Comparison of ENCODE assay signal across 9 mouse cellular contexts in genomic region chr8:3475715-3476429, GRCm38 (mm10). TPM values are rescaled to one million over a fixed set of nuclear protein-coding genes. Genes with fewer than 3 reads are reported as not detected.
A peak's percentile ranks its signal among the peaks of the same experiment; 100 is the strongest.
DNase-seq lines count a peak whose midpoint lies in the region; ATAC-seq and TF ChIP-seq lines count a peak whose summit lies in the region.
"Had no signal": no experiment of that assay in that cellular context is flagged by ENCODE, and none has a peak within 500 bp of the region (broad histone marks: within the 10 kb centered on the region; RNA-seq: fewer than 3 reads in every experiment).

No protein-coding gene starts in this region.

- H3K9ac ChIP-seq in neural tube, embryonic 11.5 days (ENCODE audit: low read length): no peak overlapping the region
- H3K9ac ChIP-seq in forebrain, embryonic 14.5 days (ENCODE audit: low read length): peak overlapping the region; percentile 46
- no peak overlapping the region for H3K9ac ChIP-seq in liver, embryonic 14.5 days (replicated peaks)
- no peak overlapping the region for H3K9ac ChIP-seq in stomach, embryonic 15.5 days

- no peak for TF ChIP-seq EP300 in liver, embryonic 14.5 days (IDR thresholded peaks at IDR 0.05; ENCODE audit: low read depth)

- 26% methylated on average over 37 of the region's 37 CpGs for WGBS in neural tube, embryonic 11.5 days
- 40% methylated on average over 37 of the region's 37 CpGs for WGBS in forebrain, embryonic 14.5 days
- WGBS in liver, embryonic 14.5 days (ENCODE audit: insufficient replicate concordance): 21% methylated on average over 37 of the region's 37 CpGs
- WGBS in stomach, embryonic 15.5 days: 27% methylated on average over 37 of the region's 37 CpGs

- no peaks in the 10 kb centered on the region for H3K36me3 ChIP-seq in neural tube, embryonic 11.5 days (ENCODE audit: control insufficient read depth, insufficient read depth, low read length)
- no peaks in the 10 kb centered on the region for H3K36me3 ChIP-seq in forebrain, embryonic 14.5 days (ENCODE audit: control insufficient read depth, insufficient read depth, low read length)
- H3K36me3 ChIP-seq in liver, embryonic 14.5 days (replicated peaks; ENCODE audit: control insufficient read depth, insufficient read depth, low read depth): no peaks in the 10 kb centered on the region
- H3K36me3 ChIP-seq in stomach, embryonic 15.5 days: no peaks in the 10 kb centered on the region

- intact Hi-C loops in gastrocnemius, postnatal 14 days (cut with DNase I; ENCODE audit: low total_unique reads): no loop called here

- peak overlapping the region; percentile 25 for H3K4me2 ChIP-seq in neural tube, embryonic 11.5 days (ENCODE audit: low read depth)
- H3K4me2 ChIP-seq in forebrain, embryonic 14.5 days (ENCODE audit: low read length): peak overlapping the region; percentile 46
- H3K4me2 ChIP-seq in liver, embryonic 14.5 days (ENCODE audit: low read depth): peak overlapping the region; percentile 23; the same call in 1 of the 2 replicates
- H3K4me2 ChIP-seq in stomach, embryonic 15.5 days: peak overlapping the region; percentile 55

- no peak overlapping the region for H3K4me3 ChIP-seq in neural tube, embryonic 11.5 days (ENCODE audit: low read depth, low read length)
- H3K4me3 ChIP-seq in forebrain, embryonic 14.5 days (ENCODE audit: low read depth, low read length): peak overlapping the region; percentile 14
- no peak overlapping the region for H3K4me3 ChIP-seq in liver, embryonic 14.5 days (ENCODE audit: insufficient read depth in 1 of 2, low read depth in 2 of 2, low read length in 2 of 2)
- H3K4me3 ChIP-seq in stomach, embryonic 15.5 days (replicated peaks): peak overlapping the region; percentile 23

- no peaks in the 10 kb centered on the region for H3K4me1 ChIP-seq in neural tube, embryonic 11.5 days (ENCODE audit: control insufficient read depth, insufficient read depth, low read length)
- H3K4me1 ChIP-seq in forebrain, embryonic 14.5 days (ENCODE audit: control insufficient read depth, insufficient read depth, low read length): no peaks in the 10 kb centered on the region
- H3K4me1 ChIP-seq in liver, embryonic 14.5 days (replicated peaks; ENCODE audit: control insufficient read depth in 2 of 2, insufficient read depth in 2 of 2, low read length in 1 of 2): no peaks in the 10 kb centered on the region
- H3K4me1 ChIP-seq in stomach, embryonic 15.5 days: no peaks in the 10 kb centered on the region

- no peak for ATAC-seq in neural tube, embryonic 11.5 days (ENCODE audit: insufficient read depth, low FRiP score, low TSS enrichment)
- peak; percentile 42 for ATAC-seq in forebrain, embryonic 14.5 days
- no peak for ATAC-seq in liver, embryonic 14.5 days (ENCODE audit: insufficient read depth)
- ATAC-seq in stomach, embryonic 15.5 days (ENCODE audit: insufficient read depth, low FRiP score, low read depth): no peak

- no peaks in the 10 kb centered on the region for H3K9me3 ChIP-seq in neural tube, embryonic 11.5 days (ENCODE audit: control insufficient read depth, low read length)
- no peaks in the 10 kb centered on the region for H3K9me3 ChIP-seq in forebrain, embryonic 14.5 days (replicated peaks; ENCODE audit: control insufficient read depth, low read length)
- H3K9me3 ChIP-seq in liver, embryonic 14.5 days (ENCODE audit: control insufficient read depth, low read length): no peaks in the 10 kb centered on the region
- no peaks in the 10 kb centered on the region for H3K9me3 ChIP-seq in stomach, embryonic 15.5 days

- no peak for DNase-seq in neural tube, embryonic 11.5 days (ENCODE audit: low spot score)
- no peak for DNase-seq in neural tube, embryonic 10.5 days (ENCODE audit: extremely low spot score, low spot score)
- DNase-seq in forebrain, embryonic 14.5 days (ENCODE audit: low spot score): peak; percentile 36
- DNase-seq in liver, embryonic 14.5 days (ENCODE audit: low read depth in 3 of 3, low spot score in 3 of 3): no peak
- DNase-seq in adrenal gland, postnatal 4 days (ENCODE audit: low spot score in 2 of 2): no peak
- DNase-seq in gastrocnemius, postnatal 14 days: no peak
- no peak for DNase-seq in spleen, adult 18-20 months

- TF ChIP-seq CTCF in liver, embryonic 14.5 days (IDR thresholded peaks at IDR 0.05; ENCODE audit: low read depth): no peak

- no peaks in the 10 kb centered on the region for H3K27me3 ChIP-seq in neural tube, embryonic 11.5 days (ENCODE audit: control insufficient read depth, insufficient read depth, low read length)
- H3K27me3 ChIP-seq in forebrain, embryonic 14.5 days (replicated peaks; ENCODE audit: control insufficient read depth, insufficient read depth, low read length): no peaks in the 10 kb centered on the region
- H3K27me3 ChIP-seq in liver, embryonic 14.5 days (ENCODE audit: control insufficient read depth, insufficient read depth, low read length): no peaks in the 10 kb centered on the region
- H3K27me3 ChIP-seq in stomach, embryonic 15.5 days (replicated peaks): peaks cover 6% of the 10 kb centered on the region; the same call in 1 of the 2 replicates

- no peak overlapping the region for H3K27ac ChIP-seq in neural tube, embryonic 11.5 days (ENCODE audit: low read depth, low read length)
- no peak overlapping the region for H3K27ac ChIP-seq in forebrain, embryonic 14.5 days (ENCODE audit: low read depth, low read length)
- H3K27ac ChIP-seq in liver, embryonic 14.5 days: no peak overlapping the region
- H3K27ac ChIP-seq in stomach, embryonic 15.5 days: no peak overlapping the region
- H3K27ac ChIP-seq: macrophage had no signal

RNA-seq across cellular contexts. Expression of gene Tex45, which starts 5.2 kb away (rescaled TPM):
- polyA plus RNA-seq in neural tube, embryonic 11.5 days (2014; fragmentation: Nextera tagmentation; extraction: Ambion mirVana): 0.20 TPM in 1 of 2 replicates, not detected in the other
- 0.14 and 0.18 TPM in 2 replicates for polyA plus RNA-seq in forebrain, embryonic 14.5 days (2014; fragmentation: Nextera tagmentation; extraction: Ambion mirVana)
- polyA plus RNA-seq in liver, embryonic 14.5 days (2012; rRNA removed): 0.05 TPM in 1 of 2 replicates, not detected in the other
- polyA plus RNA-seq in liver, embryonic 14.5 days (2014; fragmentation: Nextera tagmentation; extraction: Ambion mirVana): 0.10 TPM in 1 of 2 replicates, not detected in the other
- polyA plus RNA-seq in stomach, embryonic 15.5 days (2015; fragmentation: Nextera tagmentation; extraction: Ambion mirVana): not detected in 2 replicates
- under 1 TPM; 0.25 to 0.56 TPM for total RNA-seq in adrenal gland, postnatal 4 days (2021)
- total RNA-seq in gastrocnemius, postnatal 14 days (2021): not detected
- polyA plus RNA-seq: macrophage had no signal

RNA-seq across cellular contexts. Expression of gene Pex11g, which starts 8.4 kb away (rescaled TPM):
- 2.9 TPM in 2 replicates for polyA plus RNA-seq in neural tube, embryonic 11.5 days (2014; fragmentation: Nextera tagmentation; extraction: Ambion mirVana)
- polyA plus RNA-seq in forebrain, embryonic 14.5 days (2014; fragmentation: Nextera tagmentation; extraction: Ambion mirVana): 1.9 and 2.3 TPM in 2 replicates
- 2.5 and 3.1 TPM in 2 replicates for polyA plus RNA-seq in liver, embryonic 14.5 days (2012; rRNA removed)
- 2.7 and 3.5 TPM in 2 replicates for polyA plus RNA-seq in liver, embryonic 14.5 days (2014; fragmentation: Nextera tagmentation; extraction: Ambion mirVana)
- 10.7 and 10.8 TPM in 2 replicates for polyA plus RNA-seq in stomach, embryonic 15.5 days (2015; fragmentation: Nextera tagmentation; extraction: Ambion mirVana)
- 10 to 100 TPM; 11.0 to 13.5 TPM for total RNA-seq in adrenal gland, postnatal 4 days (2021)
- total RNA-seq in gastrocnemius, postnatal 14 days (2021): 1 to 10 TPM; 2.4 to 2.7 TPM

RNA-seq across cellular contexts. Expression of gene Zfp358, which starts 17.1 kb away (rescaled TPM):
- polyA plus RNA-seq in neural tube, embryonic 11.5 days (2014; fragmentation: Nextera tagmentation; extraction: Ambion mirVana): 29.9 and 36.8 TPM in 2 replicates
- 66.2 and 66.5 TPM in 2 replicates for polyA plus RNA-seq in forebrain, embryonic 14.5 days (2014; fragmentation: Nextera tagmentation; extraction: Ambion mirVana)
- polyA plus RNA-seq in liver, embryonic 14.5 days (2012; rRNA removed): 4.8 and 6.8 TPM in 2 replicates
- 1.7 and 2.0 TPM in 2 replicates for polyA plus RNA-seq in liver, embryonic 14.5 days (2014; fragmentation: Nextera tagmentation; extraction: Ambion mirVana)
- polyA plus RNA-seq in stomach, embryonic 15.5 days (2015; fragmentation: Nextera tagmentation; extraction: Ambion mirVana): 34.5 and 38.6 TPM in 2 replicates
- total RNA-seq in adrenal gland, postnatal 4 days (2021): 10 to 100 TPM; 33.7 to 35.6 TPM
- 10 to 100 TPM; 16.5 to 17.6 TPM for total RNA-seq in gastrocnemius, postnatal 14 days (2021)

RNA-seq across cellular contexts. Expression of gene Mcoln1, which starts 24.4 kb away (rescaled TPM):
- polyA plus RNA-seq in neural tube, embryonic 11.5 days (2014; fragmentation: Nextera tagmentation; extraction: Ambion mirVana): 50.3 and 56.0 TPM in 2 replicates
- 50.5 and 52.2 TPM in 2 replicates for polyA plus RNA-seq in forebrain, embryonic 14.5 days (2014; fragmentation: Nextera tagmentation; extraction: Ambion mirVana)
- 26.1 and 31.6 TPM in 2 replicates for polyA plus RNA-seq in liver, embryonic 14.5 days (2012; rRNA removed)
- 12.6 and 13.8 TPM in 2 replicates for polyA plus RNA-seq in liver, embryonic 14.5 days (2014; fragmentation: Nextera tagmentation; extraction: Ambion mirVana)
- 47.7 and 48.5 TPM in 2 replicates for polyA plus RNA-seq in stomach, embryonic 15.5 days (2015; fragmentation: Nextera tagmentation; extraction: Ambion mirVana)
- 10 to 100 TPM; 50.5 to 53.2 TPM for total RNA-seq in adrenal gland, postnatal 4 days (2021)
- total RNA-seq in gastrocnemius, postnatal 14 days (2021): 10 to 100 TPM; 16.5 to 17.4 TPM

RNA-seq across cellular contexts. Expression of gene Pnpla6, which starts 39.3 kb away (rescaled TPM):
- polyA plus RNA-seq in neural tube, embryonic 11.5 days (2014; fragmentation: Nextera tagmentation; extraction: Ambion mirVana): 17.9 and 20.7 TPM in 2 replicates
- polyA plus RNA-seq in forebrain, embryonic 14.5 days (2014; fragmentation: Nextera tagmentation; extraction: Ambion mirVana): 16.7 and 20.7 TPM in 2 replicates
- 12.1 and 14.2 TPM in 2 replicates for polyA plus RNA-seq in liver, embryonic 14.5 days (2012; rRNA removed)
- polyA plus RNA-seq in liver, embryonic 14.5 days (2014; fragmentation: Nextera tagmentation; extraction: Ambion mirVana): 6.5 and 9.6 TPM in 2 replicates
- polyA plus RNA-seq in stomach, embryonic 15.5 days (2015; fragmentation: Nextera tagmentation; extraction: Ambion mirVana): 27.9 and 35.5 TPM in 2 replicates
- 10 to 100 TPM; 44.4 to 47.5 TPM for total RNA-seq in adrenal gland, postnatal 4 days (2021)
- 10 to 100 TPM in 1 of 2 experiments, 1 to 10 TPM in 1; 7.9 to 11.1 TPM for total RNA-seq in gastrocnemius, postnatal 14 days (2021)

Comparison
In these comparisons a context has a peak if more than half of its experiments do, and no peak if none do; other contexts are left out.
1. H3K4me3 ChIP-seq: peak in forebrain, embryonic 14.5 days (single experiment) and stomach, embryonic 15.5 days (single experiment); none in neural tube, embryonic 11.5 days (single experiment) and liver, embryonic 14.5 days (0 of 2).
2. Peak in every context shown above with its lines, with median percentiles within 50 percentile points of each other: H3K4me2 ChIP-seq.